Mouse (Mus musculus): Measurements from ENCODE around the gene Adamtsl1.

The Adamtsl1 gene

GRCm38 (mm10) chr4:85819169-85819568 lies 305.2 kb downstream of the Adamtsl1 start:
- peak; percentile 68 for DNase-seq

GRCm38 (mm10) chr4:85819921-85820320 lies 305.9 kb downstream of the Adamtsl1 start:
- DNase-seq: no peak

GRCm38 (mm10) chr4:85823952-85824704 lies 310.2 kb downstream of the Adamtsl1 start:
- DNase-seq: no peak

GRCm38 (mm10) chr4:85824705-85825085 lies 310.7 kb downstream of the Adamtsl1 start:
- no peak for DNase-seq

- no peak for DNase-seq
Measured at GRCm38 (mm10) chr4:85837058-85837457, 323.1 kb downstream of the Adamtsl1 start.

GRCm38 (mm10) chr4:85837532-85837965 lies 323.6 kb downstream of the Adamtsl1 start:
- no peak for DNase-seq

- DNase-seq: no peak
Measured at GRCm38 (mm10) chr4:85838031-85838430, 324.1 kb downstream of the Adamtsl1 start.

GRCm38 (mm10) chr4:85842113-85842512 lies 328.1 kb downstream of the Adamtsl1 start:
- peak; percentile 15 for DNase-seq

- no peak for DNase-seq
Measured at GRCm38 (mm10) chr4:85844381-85844780, 330.4 kb downstream of the Adamtsl1 start.

GRCm38 (mm10) chr4:85845931-85846330 lies 332.0 kb downstream of the Adamtsl1 start:
- no peak for DNase-seq

- DNase-seq: no peak
Measured at GRCm38 (mm10) chr4:85853401-85853800, 339.4 kb downstream of the Adamtsl1 start.

- no peak for DNase-seq
Measured at GRCm38 (mm10) chr4:85854507-85854906, 340.5 kb downstream of the Adamtsl1 start.

GRCm38 (mm10) chr4:85879376-85879775 lies 365.4 kb downstream of the Adamtsl1 start:
- DNase-seq: no peak

- no peak for DNase-seq
Measured at GRCm38 (mm10) chr4:85881318-85881717, 367.3 kb downstream of the Adamtsl1 start.

GRCm38 (mm10) chr4:85884031-85884430 lies 370.1 kb downstream of the Adamtsl1 start:
- peak; percentile 65 for DNase-seq

- DNase-seq: no peak
Measured at GRCm38 (mm10) chr4:85889877-85890598, 376.1 kb downstream of the Adamtsl1 start.

GRCm38 (mm10) chr4:85901316-85901715 lies 387.3 kb downstream of the Adamtsl1 start:
- peak; percentile 89 for DNase-seq

- DNase-seq: no peak
Measured at GRCm38 (mm10) chr4:85904217-85904616, 390.2 kb downstream of the Adamtsl1 start.

GRCm38 (mm10) chr4:85916034-85916433 lies 402.1 kb downstream of the Adamtsl1 start:
- peak; percentile 38 for DNase-seq

GRCm38 (mm10) chr4:85918366-85918765 lies 404.4 kb downstream of the Adamtsl1 start:
- DNase-seq: no peak

- DNase-seq: no peak
Measured at GRCm38 (mm10) chr4:85920474-85920873, 406.5 kb downstream of the Adamtsl1 start.

GRCm38 (mm10) chr4:85922741-85923140 lies 408.8 kb downstream of the Adamtsl1 start:
- no peak for DNase-seq

- no peak for DNase-seq
Measured at GRCm38 (mm10) chr4:85932129-85932528, 418.2 kb downstream of the Adamtsl1 start.

- no peak for DNase-seq
Measured at GRCm38 (mm10) chr4:85939460-85939859, 425.5 kb downstream of the Adamtsl1 start.

Measured in kidney, postnatal 10 days (tissue).